Mouse (Mus musculus) retina, postnatal 1 day (tissue): ENCODE measurements at regions not wholly inside any gene's neighbourhood (a gene's known extent, or its start where the extent isn't known, plus 50 kb on each side); places are given as distances from the start of the nearest gene placed in this dataset.
A peak's percentile ranks its signal among the peaks of the same experiment; 100 is the strongest.

ENCODE experiments used
- DNase-seq: peaks from one replicate; pipeline ENCODE4 v3.0.0-alpha.2; 2012

DNA sequence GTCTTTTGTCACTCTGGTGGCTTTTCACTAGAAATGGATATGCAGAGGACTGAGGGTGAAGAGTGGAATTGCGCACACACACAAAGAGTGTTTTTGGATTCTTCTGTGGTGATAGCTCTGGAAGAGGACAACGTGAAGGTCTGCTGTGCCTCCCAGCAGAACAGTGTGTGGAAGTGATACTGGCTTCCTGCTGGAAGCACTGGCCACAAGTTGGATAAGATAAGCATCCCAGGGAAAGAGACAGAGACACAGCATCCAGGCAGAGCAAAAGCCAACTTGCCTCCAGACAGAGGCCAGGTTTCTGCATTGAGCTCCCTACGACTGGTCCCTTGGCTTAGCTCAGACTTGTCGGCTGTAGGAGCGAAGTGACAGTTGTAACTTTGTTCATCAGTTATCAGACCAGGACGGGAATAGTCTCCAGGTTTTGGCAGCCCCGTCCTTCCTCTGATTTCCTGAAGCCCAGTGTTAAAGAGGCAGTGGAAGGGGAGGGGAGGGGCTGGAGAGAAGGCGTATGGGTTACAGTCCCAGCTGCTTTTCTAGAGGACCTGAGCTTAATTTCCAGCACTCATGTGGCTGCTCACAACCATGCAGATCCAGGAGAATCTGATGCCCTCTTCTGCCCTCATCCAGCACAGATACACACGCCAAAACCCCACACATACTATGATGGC is 89.2 kb downstream of the Tmem170b start:
- no peak for DNase-seq

- DNase-seq: no peak
Observed at GRCm38 (mm10) chr13:41696767-41697445, 91.2 kb downstream of the Tmem170b start.

DNA sequence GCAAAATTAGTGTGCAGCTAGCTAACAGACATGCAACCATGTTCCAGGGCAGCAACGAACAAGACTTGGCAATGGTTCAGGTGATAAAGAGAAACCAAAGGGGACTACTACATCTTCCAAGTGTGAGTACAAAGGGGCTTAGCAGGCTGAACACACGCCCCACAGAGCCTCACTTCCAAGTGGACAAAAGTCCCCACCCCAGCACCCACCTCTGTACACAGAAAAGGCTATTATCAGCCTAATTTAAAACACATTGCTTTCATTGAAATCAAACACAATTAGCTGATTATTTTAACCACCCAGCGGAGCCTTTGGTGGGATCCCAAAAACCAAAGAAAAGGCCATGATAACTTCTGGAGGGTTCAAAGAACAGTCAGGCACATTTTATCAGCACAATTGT is 95.6 kb downstream of the Tmem170b start:
- DNase-seq: no peak

DNA sequence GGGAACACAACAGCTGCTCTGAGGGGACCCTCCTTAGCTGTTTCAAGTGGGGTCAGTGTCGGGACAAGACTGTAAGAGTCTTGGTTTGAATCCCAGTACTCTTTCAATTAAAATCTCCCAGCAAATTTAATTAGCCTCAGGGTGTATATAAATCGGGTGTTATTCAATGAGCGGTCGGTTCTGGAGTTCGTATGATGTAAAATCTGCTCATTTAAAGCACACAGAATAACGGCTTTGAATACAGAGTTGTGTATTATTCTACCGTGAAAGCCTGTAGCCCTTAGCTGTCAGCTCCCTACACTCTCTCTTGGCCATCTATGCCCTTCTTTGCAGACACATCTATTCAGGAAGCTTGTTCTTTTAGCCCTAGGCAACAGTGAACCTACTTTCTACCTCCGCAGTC is 96.1 kb downstream of the Tmem170b start:
- DNase-seq: peak; percentile 66

DNA sequence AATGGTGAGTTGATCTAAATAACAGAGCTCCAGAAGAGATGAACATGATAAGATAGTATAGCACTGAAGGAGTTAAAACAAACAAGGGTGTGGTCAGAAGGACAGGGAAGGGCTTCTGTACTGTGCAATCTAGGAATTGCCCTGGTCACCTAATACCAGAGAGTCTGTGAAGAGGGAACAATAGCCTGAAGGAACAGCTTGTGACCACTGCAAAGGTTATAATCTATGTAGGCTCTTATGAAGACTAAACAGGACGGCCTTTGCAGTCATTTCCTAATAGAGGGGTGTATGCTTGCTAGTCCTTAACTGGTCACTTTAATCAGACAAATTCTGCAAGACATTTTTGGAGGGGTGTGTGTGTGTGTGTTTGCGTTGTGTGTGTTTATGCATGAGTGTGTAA is 97.5 kb downstream of the Tmem170b start:
- DNase-seq: no peak

GRCm38 (mm10) chr13:41703618-41704017 is 97.9 kb downstream of the Tmem170b start:
- DNase-seq: peak; percentile 61

GRCm38 (mm10) chr13:41704806-41705205 is 99.1 kb downstream of the Tmem170b start:
- no peak for DNase-seq

DNA sequence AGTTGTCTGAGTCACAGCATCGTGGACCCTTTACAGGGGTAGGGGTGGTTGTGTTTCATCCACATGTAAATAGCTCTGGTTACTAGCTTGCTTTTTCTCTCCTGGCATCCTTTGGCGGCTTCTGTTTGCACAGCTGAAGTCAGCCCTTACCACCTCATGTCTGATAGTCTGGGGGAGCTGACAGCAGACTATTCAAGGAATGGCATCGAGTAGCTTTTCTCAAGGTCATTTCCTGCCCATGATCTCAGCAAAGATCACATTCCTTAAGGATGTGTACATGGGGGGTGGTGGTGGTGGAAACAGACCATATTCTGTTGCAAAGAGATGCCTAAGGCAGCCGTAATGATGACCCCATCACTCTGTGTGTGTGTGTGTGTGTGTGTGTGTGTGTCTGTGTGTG is 99.9 kb downstream of the Tmem170b start:
- DNase-seq: no peak

DNA sequence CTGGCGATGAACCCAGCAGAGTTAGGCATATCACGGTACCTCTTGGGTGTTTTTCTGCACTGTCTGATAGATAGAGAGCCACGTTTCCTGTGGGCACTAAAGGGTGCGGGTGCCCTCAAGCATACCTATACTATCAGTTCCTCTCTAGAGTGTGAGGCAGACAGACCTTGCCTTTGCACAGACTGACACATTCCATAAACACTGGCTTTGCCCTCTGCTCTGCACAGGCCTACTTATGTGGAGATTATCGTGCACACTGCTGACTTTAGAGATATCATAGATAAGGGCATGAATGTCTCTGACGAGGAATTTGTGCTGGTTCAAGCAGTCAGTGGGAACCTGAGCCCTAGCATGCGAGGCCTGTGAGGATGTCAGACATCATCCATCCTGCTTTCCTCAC is 102.1 kb downstream of the Tmem170b start:
- DNase-seq: no peak

- DNase-seq: no peak
Observed at GRCm38 (mm10) chr13:41709071-41709470, 103.4 kb downstream of the Tmem170b start.

- DNase-seq: peak; percentile 89
Observed at GRCm38 (mm10) chr13:41709475-41710227, 103.9 kb downstream of the Tmem170b start.

GRCm38 (mm10) chr13:41712616-41713015 is 106.9 kb downstream of the Tmem170b start:
- no peak for DNase-seq
